Mouse (Mus musculus): ENCODE measurements around the gene Smu1.

Smu1 gene

DNA sequence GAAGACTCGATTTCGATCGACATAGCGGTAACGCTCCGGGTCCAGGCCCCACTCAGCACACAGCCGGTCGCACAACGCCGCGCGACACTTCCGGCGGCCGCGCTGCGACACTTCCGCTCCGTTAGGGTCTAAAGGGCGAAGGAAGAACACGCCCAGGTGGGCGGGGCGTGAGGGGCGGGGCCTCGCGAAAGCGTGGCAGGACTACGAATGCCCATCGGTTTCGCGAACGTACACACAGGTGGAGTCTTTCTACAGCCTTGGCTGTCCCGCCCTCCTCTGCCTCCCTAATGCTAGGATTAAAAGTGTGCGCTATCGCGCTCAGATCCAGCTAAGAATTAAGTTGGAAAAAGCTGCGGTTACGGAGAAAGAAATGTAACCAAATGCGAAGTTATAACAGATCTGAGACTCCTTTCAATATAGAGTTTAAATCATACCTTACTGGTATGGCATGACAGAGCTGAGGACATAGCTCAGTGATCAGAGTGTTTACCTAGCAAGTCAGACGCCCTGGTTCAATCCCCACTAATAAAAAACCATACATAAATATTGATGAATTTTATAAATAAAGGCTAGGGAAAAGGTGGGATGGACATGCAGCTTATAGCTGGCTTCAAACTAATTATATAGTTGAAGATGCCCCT is at the start of gene Smu1:
Gene Smu1, minus strand, starts transcription at position 144 of the 641 bp plus-strand sequence.
- DNase-seq (ENCODE audit: low spot score) = peak; percentile 95

GRCm38 (mm10) chr4:40807382-40807781 is 49.7 kb upstream of the Smu1 start:
- no peak for DNase-seq (ENCODE audit: low spot score)

GRCm38 (mm10) chr4:40805401-40805800 is 47.7 kb upstream of the Smu1 start:
- DNase-seq (ENCODE audit: low spot score) = no peak

- no peak for DNase-seq (ENCODE audit: low spot score)
Measured at GRCm38 (mm10) chr4:40802787-40803186, 45.1 kb upstream of the Smu1 start.

DNA sequence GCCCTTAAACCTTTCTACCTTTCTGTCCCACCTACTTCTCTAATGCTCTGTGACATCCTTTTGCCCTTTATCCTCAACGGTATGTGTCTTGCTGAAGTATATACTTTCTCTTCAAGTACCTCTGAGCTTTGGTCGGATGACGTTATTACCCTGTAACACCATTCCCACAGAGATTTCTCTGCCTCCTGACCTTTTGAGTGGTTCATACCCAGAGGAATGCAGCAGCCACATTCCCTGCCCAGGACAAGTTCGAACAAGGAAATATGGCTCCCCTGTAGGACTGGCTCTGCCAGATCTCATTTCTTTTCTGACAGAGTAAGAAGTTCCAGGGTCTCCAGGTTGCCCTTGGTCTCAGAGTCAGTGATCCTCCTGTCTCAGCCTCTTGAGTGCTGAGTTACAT is 44.2 kb upstream of the Smu1 start:
- DNase-seq (ENCODE audit: low spot score) = no peak

DNA sequence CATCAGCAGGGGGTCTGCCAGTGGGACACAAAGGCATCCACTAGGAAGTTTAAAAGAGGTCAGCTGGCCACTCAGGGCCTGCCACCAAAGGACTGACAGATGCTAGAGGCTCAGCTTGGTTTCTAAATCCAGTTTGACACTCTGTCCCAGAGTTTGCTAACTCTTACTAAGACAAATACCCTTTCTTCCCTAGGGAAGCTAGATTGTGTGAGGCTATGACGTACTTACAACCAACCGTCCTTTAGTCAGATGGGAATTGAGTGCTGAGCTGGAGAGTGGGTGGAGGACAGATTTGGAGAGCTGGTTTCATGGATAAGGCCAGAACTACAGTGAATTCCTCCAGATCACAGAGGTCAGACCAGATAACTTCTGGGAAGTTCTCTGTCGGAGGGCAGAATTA is 43.1 kb upstream of the Smu1 start:
- DNase-seq (ENCODE audit: low spot score) = no peak

GRCm38 (mm10) chr4:40798833-40799555 is 41.3 kb upstream of the Smu1 start:
- DNase-seq (ENCODE audit: low spot score) = peak; percentile 22

DNA sequence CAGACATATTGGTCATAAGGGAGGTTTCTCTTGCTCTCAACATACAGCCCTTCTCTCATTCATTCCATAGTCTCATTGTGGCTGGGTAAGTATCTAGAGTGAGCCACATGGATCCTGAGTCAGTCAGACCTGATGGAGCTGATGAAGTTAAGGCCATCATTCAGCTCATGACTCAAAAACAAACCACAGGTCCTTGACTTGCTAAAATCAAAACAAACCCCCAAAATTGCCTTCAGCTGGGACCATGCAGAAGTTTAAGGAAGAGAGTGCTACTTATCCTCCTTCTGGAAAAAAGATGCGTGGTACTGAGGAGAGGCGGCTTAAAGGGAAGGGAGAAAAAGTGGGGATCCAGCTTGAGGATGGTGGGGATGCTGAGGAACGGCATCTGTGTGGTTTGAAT is 38.0 kb upstream of the Smu1 start:
- no peak for DNase-seq (ENCODE audit: low spot score)

GRCm38 (mm10) chr4:40794320-40794719 is 36.6 kb upstream of the Smu1 start:
- no peak for DNase-seq (ENCODE audit: low spot score)

- DNase-seq (ENCODE audit: low spot score) = no peak
Measured at GRCm38 (mm10) chr4:40791176-40791575, 33.5 kb upstream of the Smu1 start.

GRCm38 (mm10) chr4:40786578-40786977 is 28.9 kb upstream of the Smu1 start:
- DNase-seq (ENCODE audit: low spot score) = no peak

- no peak for DNase-seq (ENCODE audit: low spot score)
Measured at GRCm38 (mm10) chr4:40785620-40786166, 28.0 kb upstream of the Smu1 start.

GRCm38 (mm10) chr4:40784556-40785169 is 26.9 kb upstream of the Smu1 start:
- DNase-seq (ENCODE audit: low spot score) = no peak

DNA sequence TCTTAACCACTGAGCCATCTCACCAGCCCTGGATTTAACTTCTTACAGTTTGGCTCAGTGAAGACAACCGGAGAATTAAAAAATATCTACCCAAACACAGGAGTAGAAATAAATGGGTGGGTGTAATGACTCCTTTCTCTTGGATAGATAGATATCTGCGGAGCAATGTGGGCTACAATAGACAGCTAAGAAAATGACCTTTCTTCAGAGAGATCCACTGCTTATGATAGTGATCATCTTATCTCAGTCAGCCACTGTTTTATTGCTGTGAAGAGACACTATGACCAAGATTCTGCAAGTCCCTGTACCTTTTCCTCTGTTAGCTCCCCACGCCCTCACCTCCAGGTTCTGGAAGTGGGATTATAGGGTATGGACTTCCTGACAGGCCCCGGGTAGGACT is 25.3 kb upstream of the Smu1 start:
- DNase-seq (ENCODE audit: low spot score) = no peak

- DNase-seq (ENCODE audit: low spot score) = no peak
Measured at GRCm38 (mm10) chr4:40781797-40782495, 24.2 kb upstream of the Smu1 start.

DNA sequence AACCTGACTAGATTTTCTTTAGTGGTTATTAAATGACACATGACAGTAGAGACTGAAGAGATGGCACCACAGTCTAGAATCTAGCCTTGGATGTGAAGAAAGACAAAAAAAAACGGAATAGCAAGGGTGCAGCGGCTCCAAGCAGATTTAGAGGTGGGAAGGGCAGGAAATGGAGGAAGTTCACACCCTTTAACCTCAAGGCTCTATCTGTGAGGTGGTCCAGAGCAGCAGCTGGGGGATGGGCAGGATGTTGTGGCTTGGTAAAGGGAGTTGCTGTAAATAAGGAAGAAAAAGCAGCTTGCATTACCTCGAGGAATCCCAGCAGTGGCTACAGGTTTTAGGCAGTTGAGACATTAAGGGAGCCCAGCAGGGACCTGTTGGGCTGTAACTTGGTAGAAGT is 23.4 kb upstream of the Smu1 start:
- DNase-seq (ENCODE audit: low spot score) = no peak

GRCm38 (mm10) chr4:40778656-40779055 is 20.9 kb upstream of the Smu1 start:
- DNase-seq (ENCODE audit: low spot score) = no peak

DNA sequence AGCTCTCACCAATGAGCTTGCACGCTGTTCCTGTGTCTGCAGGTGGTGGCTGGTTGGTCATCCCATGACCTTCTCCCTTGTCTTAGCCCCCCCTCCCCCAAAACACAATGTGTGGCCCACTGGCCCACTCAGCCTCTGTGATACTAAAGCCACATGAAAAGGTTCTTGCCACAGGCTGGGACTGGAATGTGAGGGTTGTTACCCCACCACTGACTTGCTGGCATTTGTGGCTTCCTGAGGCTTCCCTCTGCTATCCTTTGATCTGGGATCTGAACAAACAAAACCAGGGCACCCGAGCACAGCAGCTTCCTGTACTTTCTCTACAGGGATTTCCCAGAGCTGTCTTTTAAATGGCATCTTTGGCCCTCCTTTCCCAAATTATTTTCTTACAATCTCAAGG is 19.4 kb upstream of the Smu1 start:
- DNase-seq (ENCODE audit: low spot score) = no peak

DNA sequence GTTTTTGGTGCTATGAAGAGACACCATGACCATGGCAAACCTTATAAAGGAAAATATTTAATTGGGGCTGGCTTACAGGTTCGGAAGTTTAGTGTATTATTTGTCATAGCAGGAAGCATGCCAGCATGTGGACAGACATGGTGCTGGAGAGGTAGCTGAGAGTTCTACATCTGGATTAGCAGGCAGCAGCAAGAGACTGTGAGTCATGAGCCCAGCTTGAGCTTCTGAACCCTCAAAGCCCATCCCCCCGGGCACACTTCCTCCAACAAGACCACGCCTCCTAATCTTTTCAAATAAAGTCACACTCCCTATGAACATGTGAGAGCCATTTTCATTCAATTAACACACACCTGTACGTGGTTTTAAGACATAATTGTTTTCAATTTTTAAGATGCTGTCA is 18.7 kb upstream of the Smu1 start:
- DNase-seq (ENCODE audit: low spot score) = no peak

DNA sequence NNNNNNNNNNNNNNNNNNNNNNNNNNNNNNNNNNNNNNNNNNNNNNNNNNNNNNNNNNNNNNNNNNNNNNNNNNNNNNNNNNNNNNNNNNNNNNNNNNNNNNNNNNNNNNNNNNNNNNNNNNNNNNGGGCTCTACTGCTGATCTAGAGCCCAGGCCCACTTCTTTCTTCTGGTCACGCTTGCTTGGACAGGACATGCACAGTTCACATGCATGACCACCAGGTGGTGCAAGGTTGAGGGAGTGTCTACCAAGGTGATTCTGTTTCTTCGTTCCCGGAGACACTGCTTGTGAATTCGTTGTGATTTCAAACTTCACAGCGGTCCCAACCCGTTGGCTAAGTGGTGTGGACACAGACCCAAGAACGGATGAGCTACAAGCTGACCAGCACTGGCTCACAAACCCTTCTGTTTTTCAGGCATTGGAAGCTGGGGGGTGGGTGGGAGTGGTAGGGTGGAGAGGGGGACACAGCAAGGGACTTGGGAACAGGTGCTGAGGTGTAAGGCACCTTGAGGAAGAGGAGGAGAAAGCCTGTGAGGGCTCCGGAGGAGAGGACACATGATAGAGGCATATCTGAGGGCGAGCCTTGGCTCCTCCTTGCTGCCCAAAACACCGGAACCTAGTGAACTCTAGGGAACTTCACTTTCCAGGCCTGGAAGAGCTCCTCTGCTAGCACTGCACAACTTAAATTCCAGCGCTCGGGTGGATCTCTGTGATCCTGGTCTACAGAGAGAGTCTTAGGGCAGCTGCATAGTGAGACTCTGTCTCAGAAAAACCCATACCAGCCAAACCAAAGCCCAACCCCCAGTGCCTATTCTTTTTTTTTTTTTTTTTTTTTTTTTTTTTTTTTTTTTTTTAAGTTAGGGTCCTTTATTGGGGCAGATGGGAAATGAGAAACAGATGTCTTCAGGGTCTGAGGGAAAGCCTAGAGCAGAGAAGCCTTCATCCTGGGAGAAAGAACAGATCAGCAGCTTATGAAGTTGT is 16.8 kb upstream of the Smu1 start:
- peak; percentile 81 for DNase-seq (ENCODE audit: low spot score)

DNA sequence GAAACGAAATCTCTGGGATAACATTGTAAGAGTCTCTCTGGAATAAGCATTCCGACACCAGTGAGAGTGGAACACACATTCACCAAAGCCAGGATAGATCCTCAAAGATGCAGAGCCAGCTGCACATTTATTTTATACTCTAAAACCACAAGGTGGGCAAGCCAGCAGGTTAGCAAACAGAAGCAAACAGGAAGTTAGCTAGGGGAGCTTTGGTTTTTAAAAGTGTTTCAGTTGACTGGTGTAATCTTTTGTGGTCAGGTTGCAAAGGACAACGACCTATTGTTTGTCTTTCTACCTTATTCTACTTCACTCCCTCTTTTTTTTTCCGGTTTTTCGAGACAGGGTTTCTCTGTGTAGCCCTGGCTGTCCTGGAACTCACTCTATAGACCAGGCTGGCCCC is 2.2 kb upstream of the Smu1 start:
- DNase-seq (ENCODE audit: low spot score) = no peak

Measured in ovary, postnatal 14 days (tissue).